Mouse (Mus musculus) myocyte (in vitro differentiated cells): Measurements from ENCODE around the gene Scn4b.

ENCODE experiments used
- CEBPB ChIP-seq: IDR thresholded peaks from 2 replicates; pipeline ENCODE4 v1.6.1; 2011; ENCODE audit warnings: mild to moderate bottlenecking, moderate library complexity; ENCODE audit not compliant: poor library complexity, insufficient read depth, severe bottlenecking
- E2F4 ChIP-seq: IDR thresholded peaks from one replicate; pipeline ENCODE4 v1.6.1; 2011; ENCODE audit warnings: mild to moderate bottlenecking, control low read depth, moderate library complexity; ENCODE audit not compliant: insufficient read depth
- MAX ChIP-seq: IDR thresholded peaks from one replicate; pipeline ENCODE4 v1.6.1; 2011; ENCODE audit warnings: low read depth, mild to moderate bottlenecking, control low read depth
- MYOD1 ChIP-seq, 3 experiments: IDR thresholded peaks; one replicate each; pipeline ENCODE4 v1.6.1; 2011; ENCODE audit warnings: control low read depth in 2 of 3, low read depth in 2 of 3, mild to moderate bottlenecking in 2 of 3, moderate library complexity in 1 of 3; ENCODE audit not compliant: insufficient read length in 2 of 3, control insufficient read depth in 1 of 3
- MYOG ChIP-seq, 3 experiments: IDR thresholded peaks; one replicate each; pipeline ENCODE4 v1.6.1; 2011; ENCODE audit warnings: control low read depth in 2 of 3, low read depth in 2 of 3, mild to moderate bottlenecking in 2 of 3; ENCODE audit not compliant: insufficient read length in 2 of 3, control insufficient read depth in 1 of 3, insufficient read depth in 1 of 3
- POLR2A ChIP-seq: IDR thresholded peaks from one replicate; pipeline ENCODE4 v1.6.1; 2011; ENCODE audit warnings: low read depth, mild to moderate bottlenecking, control low read depth, moderate library complexity; ENCODE audit not compliant: insufficient read length
- POLR2AphosphoS2 ChIP-seq: IDR thresholded peaks from one replicate; pipeline ENCODE4 v1.6.1; 2011; ENCODE audit warnings: low read depth, control low read depth; ENCODE audit not compliant: insufficient read length
- REST ChIP-seq: IDR thresholded peaks from one replicate; pipeline ENCODE4 v1.6.1; 2011; ENCODE audit warnings: mild to moderate bottlenecking, control low read depth, moderate library complexity; ENCODE audit not compliant: insufficient read depth, insufficient read length
- SRF ChIP-seq: IDR thresholded peaks from one replicate; pipeline ENCODE4 v1.6.1; 2011; ENCODE audit warnings: low read depth; ENCODE audit not compliant: control insufficient read depth, insufficient read length
- TCF12 ChIP-seq: IDR thresholded peaks from one replicate; pipeline ENCODE4 v1.6.1; 2011; ENCODE audit warnings: mild to moderate bottlenecking, control low read depth; ENCODE audit not compliant: poor library complexity, insufficient read depth, severe bottlenecking
- TCF3 ChIP-seq: IDR thresholded peaks from one replicate; pipeline ENCODE4 v1.6.1; 2011; ENCODE audit warnings: low read depth, control low read depth; ENCODE audit not compliant: insufficient read length
- USF1 ChIP-seq: IDR thresholded peaks from one replicate; pipeline ENCODE4 v1.6.1; 2011; ENCODE audit warnings: low read depth, mild to moderate bottlenecking, control low read depth, moderate library complexity

GRCm38 (mm10) chr9:45116819-45117218 lies 21.4 kb upstream of the Scn4b start:
- TF ChIP-seq MYOG (IDR thresholded peaks at IDR 0.05; ENCODE audit: control insufficient read depth in 1 of 3, insufficient read depth in 1 of 3, insufficient read length in 2 of 3, low read depth in 2 of 3): no peak
- TF ChIP-seq POLR2A: no peak
- TF ChIP-seq USF1: no peak
- no peak for TF ChIP-seq MAX
- no peak for TF ChIP-seq E2F4
- no peak for TF ChIP-seq POLR2AphosphoS2
- TF ChIP-seq SRF: no peak
- TF ChIP-seq CEBPB: no peak
- TF ChIP-seq MYOD1 (IDR thresholded peaks at IDR 0.05; ENCODE audit: control insufficient read depth in 1 of 3, insufficient read length in 2 of 3, low read depth in 2 of 3): no peak
- no peak for TF ChIP-seq TCF3
- TF ChIP-seq TCF12: no peak
- no peak for TF ChIP-seq REST
